Mouse (Mus musculus) spleen, adult 12 weeks (tissue): ENCODE results near the gene Lipo3.
"Not testable (repeated sequence)": the region's sequence is repeated elsewhere in the genome, so short reads cannot be mapped to it uniquely, and the experiment has no call there.

Experiments used
- DNase-seq: peaks from one replicate; pipeline ENCODE4 v3.0.0; 2022; ENCODE audit warnings: low spot score

Lipo3 gene

GRCm38 (mm10) chr19:33761287-33762086 lies at the start of gene Lipo3:
Gene Lipo3 (minus strand): TSS chr19:33761951.
- not testable (repeated sequence) for DNase-seq

- not testable (repeated sequence) for DNase-seq
These were observed 25.6 kb upstream of the Lipo3 start, which contains the start of gene Lipo1 for GRCm38 (mm10) chr19:33787359-33787758. Gene Lipo1 (minus strand): TSS chr19:33787459.

- DNase-seq = no peak
These were observed 25.0 kb upstream of the Lipo3 start for GRCm38 (mm10) chr19:33786576-33787277.

GRCm38 (mm10) chr19:33751259-33751658 lies 10.5 kb downstream of the Lipo3 start, which contains the start of gene Lipo2:
Gene Lipo2 (minus strand): TSS chr19:33751359.
- DNase-seq = not testable (repeated sequence)

- not testable (repeated sequence) for DNase-seq
These were observed 136.6 kb downstream of the Lipo3 start, which contains the start of gene Gm8978 for GRCm38 (mm10) chr19:33625152-33625551. Gene Gm8978 (minus strand): TSS chr19:33625252.

GRCm38 (mm10) chr19:33589626-33590302 lies 172.0 kb downstream of the Lipo3 start:
- DNase-seq = peak; percentile 32

GRCm38 (mm10) chr19:33568551-33568950 lies 193.2 kb downstream of the Lipo3 start:
- not testable (repeated sequence) for DNase-seq

- DNase-seq = no peak
These were observed 244.1 kb downstream of the Lipo3 start, which contains the start of gene Lipo4 for GRCm38 (mm10) chr19:33517680-33518079. Gene Lipo4 (minus strand): TSS chr19:33517780.
